Mouse (Mus musculus) stomach, embryonic 14.5 days (tissue): ENCODE data around the gene Pea15a. TPM values are rescaled to one million over a fixed set of nuclear protein-coding genes. Genes with fewer than 3 reads are reported as not detected.

Experiments used
- ATAC-seq: fragments of 200-750 bp; cut with Nextera tagmentation; 2 replicates; pipeline ENCODE4 v1.8.0; 2017; ENCODE audit warnings: low read depth, moderate TSS enrichment; ENCODE audit not compliant: insufficient number of reproducible peaks, insufficient read depth, low FRiP score
- H3K27ac ChIP-seq: fragments of 300-500 bp; sonication (generic); 2 replicates; pipeline ENCODE4 v1.5.1; 2014; ENCODE audit warnings: mild to moderate bottlenecking, low read length, moderate library complexity, mixed read lengths
- H3K27me3 ChIP-seq: fragments of 300-500 bp; sonication (generic); 2 replicates; pipeline ENCODE4 v1.6.1; 2014; ENCODE audit warnings: low read length, control low read depth, mixed read lengths; ENCODE audit not compliant: control insufficient read depth, insufficient read depth
- H3K36me3 ChIP-seq: fragments of 300-500 bp; sonication (generic); 2 replicates; pipeline ENCODE4 v1.6.1; 2014; ENCODE audit warnings: mild to moderate bottlenecking, control low read depth, low read length, moderate library complexity, mixed read lengths; ENCODE audit not compliant: control insufficient read depth, insufficient read depth
- H3K4me1 ChIP-seq: fragments of 300-500 bp; sonication (generic); 2 replicates; pipeline ENCODE4 v1.6.1; 2014; ENCODE audit warnings: low read length, control low read depth, mixed read lengths; ENCODE audit not compliant: control insufficient read depth, insufficient read depth
- H3K4me2 ChIP-seq: fragments of 300-500 bp; sonication (generic); replicated peaks from 2 replicates; pipeline ENCODE4 v1.6.1; 2014; ENCODE audit warnings: low read depth, low read length, control low read depth
- H3K4me3 ChIP-seq: fragments of 300-500 bp; sonication (generic); 2 replicates; pipeline ENCODE4 v1.5.1; 2014; ENCODE audit warnings: low read depth, low read length, control low read depth
- H3K9ac ChIP-seq: fragments of 300-500 bp; sonication (generic); replicated peaks from 2 replicates; pipeline ENCODE4 v1.6.1; 2014; ENCODE audit warnings: low read depth, mild to moderate bottlenecking, control low read depth, low read length, moderate library complexity, mixed read lengths
- H3K9me3 ChIP-seq: fragments of 300-500 bp; sonication (generic); 2 replicates; pipeline ENCODE4 v1.6.1; 2016; ENCODE audit warnings: low read depth, low read length, control low read depth; ENCODE audit not compliant: control insufficient read depth
- WGBS: fragments of 180-500 bp; shearing (Covaris S2); extraction: QIAGEN DNeasy Blood & Tissue Kit; methylation state at CpG from one replicate; pipeline ENCODE4 v1.1.7; 2014; 5-methylcytosine and 5-hydroxymethylcytosine counted together
- polyA plus RNA-seq: library from polyadenylated mRNA; unstranded; fragments of >200 nt; fragmentation: Nextera tagmentation; extraction: Ambion mirVana; gene quantifications from 2 replicates; pipeline ENCODE4 v1.2.1, GENCODE M21; 2014

Gene Pea15a
- polyA plus RNA-seq, 1 experiment from 2014 or later = 93.6 TPM

DNA sequence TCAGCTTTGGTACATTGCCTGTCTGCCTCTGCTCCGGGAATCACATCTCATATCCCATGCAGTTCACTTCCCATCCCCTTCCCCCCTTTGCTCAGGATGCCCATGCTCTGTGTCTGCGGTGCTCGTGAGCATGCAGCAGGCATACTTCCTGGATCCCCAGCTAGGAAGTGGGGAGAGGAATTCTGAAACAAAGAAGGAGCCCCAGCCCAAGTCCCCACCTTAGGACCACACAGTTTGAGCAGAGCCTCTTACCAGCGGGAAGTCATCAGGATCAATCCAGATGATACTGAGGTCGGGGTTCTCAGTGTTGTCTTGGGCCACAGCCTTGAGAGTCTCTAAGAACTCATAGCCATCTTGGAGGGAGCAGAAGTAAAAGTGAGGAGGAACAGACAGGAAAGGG is 6.2 kb upstream of the Pea15a start:
- H3K4me2 ChIP-seq = no peak overlapping the region
- no peaks in the 10 kb centered on the region for H3K27me3 ChIP-seq
- no peak overlapping the region for H3K9ac ChIP-seq
- H3K9me3 ChIP-seq = no peaks in the 10 kb centered on the region
- H3K4me3 ChIP-seq = no peak overlapping the region
- no peaks in the 10 kb centered on the region; the same call in 1 of the 2 replicates for H3K36me3 ChIP-seq
- H3K27ac ChIP-seq = no peak overlapping the region
- ATAC-seq = no peak
- peaks cover 7% of the 10 kb centered on the region; the same call in 1 of the 2 replicates for H3K4me1 ChIP-seq
- 49% methylated on average over 5 of the region's 5 CpGs for WGBS

DNA sequence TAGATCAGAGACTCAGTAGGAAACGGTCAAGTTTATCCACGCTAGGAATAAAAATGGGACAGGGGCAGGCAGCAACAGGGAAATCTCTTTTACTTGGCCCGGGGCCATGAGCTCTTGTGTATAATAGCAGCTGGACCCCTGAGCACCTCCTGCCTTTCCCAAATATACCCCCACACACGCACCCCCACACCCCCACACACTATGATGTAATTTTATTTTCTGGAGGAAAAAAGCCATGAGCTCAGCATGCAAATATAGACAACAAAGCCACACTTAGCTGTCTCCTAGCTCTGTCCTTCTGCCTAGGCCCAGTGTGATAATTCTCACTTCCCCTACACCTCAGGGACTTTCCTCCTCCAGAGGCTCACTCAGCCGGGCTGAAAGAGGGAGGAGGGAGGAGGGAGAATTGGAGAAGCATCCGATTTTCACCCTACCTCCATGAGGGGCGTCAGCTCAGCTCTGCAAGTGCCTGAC is 544 bp upstream of the Pea15a start:
- peak overlapping the region; percentile 78; the same call in 1 of the 2 replicates for H3K9ac ChIP-seq
- peak; percentile 2; the same call in 1 of the 2 replicates for ATAC-seq

DNA sequence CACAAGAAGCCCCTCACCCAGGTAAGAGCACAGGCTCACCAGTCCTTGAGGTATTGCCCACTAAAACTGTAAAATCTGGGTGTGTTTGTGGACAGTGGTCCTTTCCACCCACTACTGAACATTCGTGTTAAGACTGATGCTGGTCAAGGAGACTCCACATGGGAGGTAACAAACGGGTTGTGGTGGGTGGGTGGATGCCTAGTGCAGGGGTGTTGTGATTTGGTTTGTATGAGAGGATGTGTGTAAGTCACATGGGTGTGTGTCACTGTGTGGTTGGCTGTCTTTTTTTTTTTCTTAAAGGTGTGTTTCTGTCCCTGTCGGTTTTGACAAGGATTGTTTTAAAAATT is 890 bp downstream of the Pea15a start:
- Histone ChIP-seq H3K4me3 (peak overlapping the region; percentile 71), H3K9ac (peak overlapping the region; percentile 78), H3K27me3 (no peaks in the 10 kb centered on the region), H3K36me3 (peaks cover 5% of the 10 kb centered on the region), H3K4me1 (peaks cover 59% of the 10 kb centered on the region), H3K27ac (peak overlapping the region; percentile 90), H3K9me3 (no peaks in the 10 kb centered on the region), H3K4me2 (peak overlapping the region; percentile 68)
- WGBS = 20% methylated on average over 3 of the region's 3 CpGs
- no peak for ATAC-seq

More for the DNA sequence above, 544 bp upstream of the Pea15a start:
- 12% methylated on average over 7 of the region's 7 CpGs for WGBS
- peaks cover 46% of the 10 kb centered on the region for H3K4me1 ChIP-seq
- peak overlapping the region; percentile 90 for H3K27ac ChIP-seq
- no peaks in the 10 kb centered on the region for H3K9me3 ChIP-seq
- no peaks in the 10 kb centered on the region for H3K27me3 ChIP-seq
- H3K4me3 ChIP-seq = peak overlapping the region; percentile 71
- no peaks in the 10 kb centered on the region; the same call in 1 of the 2 replicates for H3K36me3 ChIP-seq
- peak overlapping the region; percentile 68 for H3K4me2 ChIP-seq

- peak overlapping the region; percentile 78; the same call in 1 of the 2 replicates for H3K9ac ChIP-seq
- 60% methylated on average over 15 of the region's 15 CpGs for WGBS
- H3K4me1 ChIP-seq = peaks cover 60% of the 10 kb centered on the region
- peaks cover 5% of the 10 kb centered on the region for H3K36me3 ChIP-seq
- H3K9me3 ChIP-seq = no peaks in the 10 kb centered on the region
- no peaks in the 10 kb centered on the region for H3K27me3 ChIP-seq
- ATAC-seq = no peak
- H3K27ac ChIP-seq = peak overlapping the region; percentile 73; the same call in 1 of the 2 replicates
- H3K4me2 ChIP-seq = peak overlapping the region; percentile 68
- peak overlapping the region; percentile 71; the same call in 1 of the 2 replicates for H3K4me3 ChIP-seq
These were observed 1.5 kb downstream of the Pea15a start for GRCm38 (mm10) chr1:172204814-172205740.

DNA sequence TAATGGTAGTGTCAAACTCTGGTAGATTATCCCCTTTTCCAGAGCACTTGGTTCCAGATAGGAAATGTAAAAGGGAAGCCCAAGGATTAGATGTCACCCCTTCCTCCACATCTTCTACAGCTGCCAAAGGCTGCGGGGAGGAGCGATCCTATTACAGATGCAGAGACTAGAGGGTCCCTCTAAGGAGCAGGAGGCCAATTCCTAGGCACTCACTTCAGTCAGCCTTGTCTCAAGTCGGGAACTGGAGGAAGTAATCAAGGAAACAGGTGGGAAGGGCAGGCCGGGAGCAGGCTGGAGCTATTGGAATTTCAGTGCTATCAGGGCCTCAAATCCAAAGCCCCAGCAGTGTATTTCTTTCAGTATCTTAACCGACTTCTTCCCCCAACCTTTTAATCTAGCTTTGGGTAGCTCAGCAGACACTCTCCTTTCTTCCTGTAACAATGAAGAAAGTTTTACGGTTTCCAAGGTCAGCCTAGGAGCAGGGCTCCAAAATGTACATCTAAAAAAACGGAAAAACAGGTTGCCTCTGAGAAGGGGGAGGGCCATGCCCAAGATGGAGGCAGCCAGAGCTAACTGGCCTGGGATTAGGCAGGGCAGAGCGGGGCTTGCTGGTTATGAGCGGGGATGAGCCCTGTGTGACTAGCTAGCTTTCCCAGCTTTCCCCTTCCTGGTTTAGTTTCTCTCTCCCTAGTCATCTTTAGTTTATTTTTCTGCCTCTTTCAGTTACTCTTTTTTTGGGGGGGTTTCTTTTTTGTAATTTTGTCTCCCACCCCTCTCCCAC is 2.4 kb downstream of the Pea15a start:
- WGBS = 28% methylated on average over 9 of the region's 9 CpGs
- Histone ChIP-seq H3K36me3 (peaks cover 12% of the 10 kb centered on the region), H3K9me3 (no peaks in the 10 kb centered on the region), H3K27ac (peak overlapping the region; percentile 73), H3K4me3 (no peak overlapping the region), H3K9ac (no peak overlapping the region), H3K4me1 (peaks cover 60% of the 10 kb centered on the region), H3K27me3 (no peaks in the 10 kb centered on the region), H3K4me2 (peak overlapping the region; percentile 26; the same call in 1 of the 2 replicates)
- no peak for ATAC-seq

DNA sequence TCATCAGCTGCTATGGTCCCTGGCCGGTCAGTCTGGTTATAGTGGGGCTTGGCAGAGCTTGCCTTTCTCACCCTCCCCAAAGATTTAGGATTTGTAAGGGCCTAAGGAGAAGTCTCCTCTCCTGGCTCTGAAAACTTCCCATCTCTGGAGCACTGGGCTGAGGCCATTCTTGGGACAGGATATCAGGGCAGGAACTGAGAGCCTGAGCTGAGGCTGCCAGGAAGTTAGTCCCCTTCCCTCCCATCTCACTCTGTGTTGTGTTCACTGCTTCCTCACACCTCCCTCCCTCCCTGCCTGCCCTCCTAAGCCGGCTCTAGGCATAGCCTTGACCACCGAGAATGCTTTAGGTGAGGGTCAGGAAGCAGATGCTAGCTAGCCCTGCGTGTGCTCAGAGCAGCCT is 3.0 kb downstream of the Pea15a start:
- H3K4me3 ChIP-seq = no peak overlapping the region
- no peak for ATAC-seq

DNA sequence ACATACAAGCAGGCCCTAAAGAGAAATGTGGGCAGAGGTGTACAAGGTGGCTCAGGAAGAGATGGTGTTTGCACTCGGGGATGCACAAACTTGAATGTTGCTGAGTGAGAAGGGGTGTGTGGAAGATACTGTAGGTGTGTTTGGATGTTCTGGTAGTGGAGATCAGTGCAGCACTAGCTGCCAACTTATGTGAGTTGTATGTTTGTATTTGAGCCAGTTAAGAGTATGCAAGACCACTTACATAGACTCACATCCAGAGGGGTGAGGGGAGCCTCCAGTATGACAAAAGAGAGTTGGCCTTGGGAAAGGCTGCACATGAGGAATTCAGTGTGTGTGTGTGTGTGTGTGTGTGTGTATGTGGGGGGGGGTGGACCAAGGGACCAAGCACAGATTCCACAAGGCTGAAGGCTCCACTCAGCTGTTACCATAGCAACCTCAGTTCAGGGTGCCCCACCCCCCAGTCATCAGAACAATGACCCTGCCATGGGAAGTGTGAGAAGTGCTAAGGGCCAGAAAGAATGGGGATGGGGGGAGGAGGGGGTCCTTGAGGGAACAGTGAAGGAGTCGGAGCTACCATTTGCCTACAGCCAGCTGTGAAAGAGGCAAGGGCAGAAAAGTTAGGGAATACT is 3.6 kb downstream of the Pea15a start:
- Histone ChIP-seq H3K9ac (no peak overlapping the region), H3K27me3 (no peaks in the 10 kb centered on the region), H3K27ac (peak overlapping the region; percentile 73), H3K4me2 (no peak overlapping the region), H3K36me3 (peaks cover 20% of the 10 kb centered on the region), H3K9me3 (no peaks in the 10 kb centered on the region), H3K4me1 (peaks cover 60% of the 10 kb centered on the region), H3K4me3 (no peak overlapping the region)
- no peak for ATAC-seq
- 23% methylated on average over 2 of the region's 2 CpGs for WGBS

More for the DNA sequence above, 3.0 kb downstream of the Pea15a start:
- WGBS = 10% methylated on average over 4 of the region's 4 CpGs
- Histone ChIP-seq H3K4me2 (no peak overlapping the region; the same call in 1 of the 2 replicates), H3K27me3 (no peaks in the 10 kb centered on the region), H3K9me3 (no peaks in the 10 kb centered on the region), H3K27ac (peak overlapping the region; percentile 73), H3K36me3 (peaks cover 16% of the 10 kb centered on the region), H3K4me1 (peaks cover 60% of the 10 kb centered on the region), H3K9ac (no peak overlapping the region)
